Mouse (Mus musculus) stomach, postnatal 0 days (tissue): ENCODE data around the gene Filip1.

Experiments used
- CTCF ChIP-seq: IDR thresholded peaks from 2 replicates; pipeline ENCODE4 v1.5.1; 2016; ENCODE audit warnings: antibody characterized with exemption, low read depth, mild to moderate bottlenecking, moderate library complexity
- EP300 ChIP-seq: optimal IDR thresholded peaks from 2 replicates; pipeline ENCODE3; 2016; ENCODE audit warnings: antibody characterized with exemption

DNA sequence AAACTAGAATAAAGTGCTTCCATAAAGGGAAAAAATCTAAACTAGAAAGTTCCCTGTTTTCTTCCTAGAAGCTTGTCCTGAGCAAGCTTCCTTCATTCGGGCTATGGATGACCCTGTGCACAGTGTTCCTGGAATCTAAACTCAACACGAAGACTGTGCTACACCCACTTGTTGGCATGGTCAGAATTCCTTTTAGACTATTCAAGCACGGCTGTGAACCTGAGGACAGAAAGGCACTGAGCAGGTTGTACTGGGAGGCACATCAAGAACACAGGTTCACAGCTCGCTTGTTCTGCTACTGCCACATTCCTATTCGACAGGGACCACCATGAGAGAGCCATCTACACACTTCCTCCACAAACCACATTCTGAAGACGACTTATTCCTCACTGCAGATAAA, 150.1 kb downstream of the Filip1 start:
- TF ChIP-seq EP300 (no peak), CTCF (no peak)
